Mouse (Mus musculus): ENCODE measurements around the gene Apex1.
A peak's percentile ranks its signal among the peaks of the same experiment; 100 is the strongest.
"Not testable (repeated sequence)": the region's sequence is repeated elsewhere in the genome, so short reads cannot be mapped to it uniquely, and the experiment has no call there.

The Apex1 gene

GRCm38 (mm10) chr14:50924281-50925064 is at the start of gene Apex1, which contains the start of gene Osgep:
Gene Apex1 (plus strand): TSS chr14:50924968.
Gene Osgep (minus strand): TSS chr14:50924893.
- peak; percentile 98 to 99 for DNase-seq

- DNase-seq, result no peak
Measured at GRCm38 (mm10) chr14:50875175-50875574, 49.6 kb upstream of the Apex1 start.

- no peak for DNase-seq
Measured at GRCm38 (mm10) chr14:50875591-50876230, 49.1 kb upstream of the Apex1 start.

- DNase-seq, result no peak
Measured at GRCm38 (mm10) chr14:50876236-50876950, 48.4 kb upstream of the Apex1 start.

- no peak for DNase-seq
Measured at GRCm38 (mm10) chr14:50891621-50892020, 33.1 kb upstream of the Apex1 start.

GRCm38 (mm10) chr14:50892091-50892490 is 32.7 kb upstream of the Apex1 start:
- no peak for DNase-seq

GRCm38 (mm10) chr14:50892541-50893459 is 32.0 kb upstream of the Apex1 start:
- DNase-seq, result peak; percentile 53 to 58

- DNase-seq, result peak in 1 of 2 experiments; percentile 42
Measured at GRCm38 (mm10) chr14:50895407-50895806, 29.4 kb upstream of the Apex1 start.

GRCm38 (mm10) chr14:50895985-50896746 is 28.6 kb upstream of the Apex1 start:
- DNase-seq, result peak; percentile 65 to 70

- DNase-seq, result peak; percentile 56 to 69
Measured at GRCm38 (mm10) chr14:50896747-50897373, 27.9 kb upstream of the Apex1 start.

GRCm38 (mm10) chr14:50897374-50897765 is 27.4 kb upstream of the Apex1 start, which contains the start of gene Klhl33:
Gene Klhl33 (minus strand): TSS chr14:50897507.
- peak; percentile 35 to 45 for DNase-seq

- not testable (repeated sequence) for DNase-seq
Measured at GRCm38 (mm10) chr14:50897992-50898391, 26.8 kb upstream of the Apex1 start.

GRCm38 (mm10) chr14:50903973-50904827 is 20.6 kb upstream of the Apex1 start:
- DNase-seq, result peak; percentile 77

GRCm38 (mm10) chr14:50904828-50905129 is 20.0 kb upstream of the Apex1 start:
- no peak for DNase-seq

GRCm38 (mm10) chr14:50905327-50905726 is 19.4 kb upstream of the Apex1 start:
- not testable (repeated sequence) for DNase-seq

GRCm38 (mm10) chr14:50908126-50908525 is 16.6 kb upstream of the Apex1 start:
- DNase-seq, result no peak

- no peak for DNase-seq
Measured at GRCm38 (mm10) chr14:50911356-50911755, 13.4 kb upstream of the Apex1 start.

GRCm38 (mm10) chr14:50923437-50923836 is 1.3 kb upstream of the Apex1 start:
- DNase-seq, result not testable (repeated sequence)

- peak in 1 of 2 experiments; percentile 31 for DNase-seq
Measured at GRCm38 (mm10) chr14:50925111-50925920, 548 bp downstream of the Apex1 start.
